Mouse (Mus musculus) hindlimb bud, embryonic 11.5 days (tissue): ENCODE data around the gene Grin2a.

Experiments
- DNase-seq: peaks from one replicate; pipeline ENCODE4 v3.0.0-alpha.2; 2012; ENCODE audit warnings: low read depth, low spot score; ENCODE audit errors: extremely low spot score

The Grin2a gene

DNA sequence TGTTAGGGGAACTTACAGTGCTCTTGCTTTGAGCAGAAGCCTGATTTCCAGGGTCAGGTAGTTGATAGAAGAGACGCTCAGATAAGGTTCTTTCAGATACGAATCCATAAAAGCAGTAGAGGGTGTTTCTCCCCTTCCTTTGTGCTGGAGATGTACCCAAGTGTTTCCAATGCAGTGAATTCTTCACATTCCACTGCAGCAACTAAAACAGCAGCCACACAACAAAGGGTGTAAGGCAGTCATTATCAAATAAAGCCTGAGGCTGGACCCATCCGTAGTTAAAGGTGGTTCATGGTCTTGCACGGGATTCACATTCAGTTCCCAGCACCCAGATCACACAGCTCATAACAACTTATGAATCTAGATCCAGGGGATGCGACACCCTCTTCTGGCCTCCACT is 241.3 kb downstream of the Grin2a start:
- DNase-seq: no peak

DNA sequence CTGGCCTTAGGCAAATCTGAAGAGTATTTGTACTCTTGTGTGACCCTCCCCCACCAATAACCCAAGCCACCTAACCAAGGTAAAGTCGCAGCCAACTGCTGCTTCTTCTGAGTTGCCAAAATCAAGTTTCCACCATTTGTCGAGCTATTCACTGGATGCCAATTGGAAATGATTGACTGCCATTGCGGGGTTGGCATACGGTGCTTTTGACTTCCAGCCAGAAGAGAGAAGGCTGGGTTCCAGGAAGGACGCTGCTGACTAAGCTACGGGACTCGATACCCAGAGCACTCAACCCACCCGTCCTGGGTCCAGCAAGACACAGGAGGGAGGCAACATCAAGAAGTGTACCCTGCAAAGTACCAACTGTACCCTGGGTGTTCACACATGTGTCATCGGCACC is 242.3 kb downstream of the Grin2a start:
- no peak for DNase-seq

DNA sequence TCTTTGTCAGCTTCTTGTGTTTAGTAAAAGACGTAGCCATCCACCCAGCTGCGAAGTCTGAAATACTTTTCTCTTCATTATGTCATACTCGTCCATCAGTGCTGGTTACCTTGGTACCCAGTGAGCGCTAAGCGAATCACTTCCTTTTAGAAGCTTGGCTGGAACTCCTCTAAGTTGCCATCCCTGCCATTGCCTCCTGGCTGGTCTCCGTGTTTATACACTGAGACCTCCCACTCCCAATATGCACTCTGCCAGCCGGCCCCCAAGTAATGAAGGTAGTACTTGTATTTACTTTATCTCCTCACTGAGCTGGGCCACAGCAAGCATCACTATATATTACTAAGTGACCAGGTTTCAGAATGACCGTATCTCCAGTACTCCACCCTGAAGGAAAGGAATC is 242.8 kb downstream of the Grin2a start:
- DNase-seq: no peak

DNA sequence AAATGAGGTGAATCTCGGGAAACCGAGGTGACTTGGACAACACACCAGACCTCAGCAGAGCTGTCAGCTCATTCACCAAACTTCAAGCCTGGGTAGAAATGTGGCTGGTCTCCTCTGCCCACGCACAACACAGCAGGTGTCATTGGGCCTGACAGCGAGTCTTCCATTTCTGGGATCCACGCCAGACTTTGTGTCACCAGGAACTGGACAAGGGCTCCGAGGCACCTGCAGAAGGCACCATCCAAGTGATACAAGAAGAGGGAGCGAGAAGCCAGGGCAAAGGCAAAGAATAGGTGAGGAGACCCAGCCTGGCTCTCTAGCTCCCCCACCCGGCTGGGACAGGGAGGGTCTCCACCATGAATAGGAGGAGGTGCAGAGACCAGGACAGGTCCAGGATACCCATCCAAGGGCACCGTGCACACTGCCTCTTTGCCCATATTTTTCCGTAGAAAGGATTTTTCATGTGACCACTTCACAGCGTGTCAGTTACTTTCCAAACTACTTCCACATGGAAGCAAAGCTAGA is 244.3 kb downstream of the Grin2a start:
- no peak for DNase-seq

DNA sequence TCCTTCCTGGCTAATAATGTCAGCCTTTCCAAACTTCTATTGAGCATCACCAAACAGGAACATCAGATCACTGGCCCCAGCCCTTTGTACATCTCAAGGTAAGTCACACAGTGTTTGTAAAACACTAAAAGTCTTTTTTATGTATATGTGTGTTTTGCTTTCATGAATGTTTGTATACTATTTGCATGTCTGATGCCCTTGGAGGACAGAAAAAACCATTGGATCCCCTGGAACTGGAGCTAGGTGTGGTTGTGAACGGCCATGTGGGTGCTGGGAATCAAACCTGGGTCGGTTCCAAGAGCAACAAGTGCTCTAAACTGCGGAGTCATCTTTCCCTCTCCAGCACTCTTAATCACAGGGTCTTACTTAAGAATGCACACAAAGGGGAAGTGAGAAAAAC is 245.7 kb downstream of the Grin2a start:
- no peak for DNase-seq

DNA sequence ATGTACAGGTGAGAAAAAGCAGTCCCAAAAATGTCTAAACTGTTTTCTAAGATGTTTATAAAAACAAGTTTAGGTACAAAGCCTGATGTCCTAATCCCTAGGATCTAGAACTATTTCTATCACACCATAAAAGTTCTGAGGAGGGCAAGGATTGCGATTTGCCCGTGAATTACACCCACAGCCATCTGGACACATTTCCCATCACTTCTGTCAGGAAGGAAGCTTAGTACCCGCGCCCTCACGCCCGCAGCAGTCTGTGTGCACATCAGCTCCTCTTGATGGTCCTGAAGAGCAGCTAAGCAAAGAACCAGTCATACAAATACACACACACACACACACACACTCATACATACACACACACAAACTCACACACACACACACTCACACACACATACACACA is 252.9 kb downstream of the Grin2a start:
- DNase-seq: no peak

DNA sequence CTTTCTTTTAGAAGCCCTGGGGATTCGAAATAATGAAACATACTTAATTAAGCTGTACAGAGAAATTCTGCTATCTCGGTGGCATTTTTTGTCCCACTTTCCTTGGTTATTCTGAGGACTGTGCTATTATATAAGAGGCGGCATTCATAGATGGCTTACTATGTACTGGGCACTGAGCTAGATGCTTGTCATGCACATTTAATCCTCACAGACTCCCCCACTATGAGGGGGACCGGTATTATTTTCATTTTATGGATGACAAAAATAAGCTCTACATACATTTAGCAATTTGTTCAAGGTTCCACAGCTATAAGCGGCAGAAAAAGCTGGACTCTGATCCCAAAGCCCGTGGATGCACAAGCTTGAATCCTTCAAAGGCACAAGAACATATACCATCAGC is 256.7 kb downstream of the Grin2a start:
- DNase-seq: no peak

DNA sequence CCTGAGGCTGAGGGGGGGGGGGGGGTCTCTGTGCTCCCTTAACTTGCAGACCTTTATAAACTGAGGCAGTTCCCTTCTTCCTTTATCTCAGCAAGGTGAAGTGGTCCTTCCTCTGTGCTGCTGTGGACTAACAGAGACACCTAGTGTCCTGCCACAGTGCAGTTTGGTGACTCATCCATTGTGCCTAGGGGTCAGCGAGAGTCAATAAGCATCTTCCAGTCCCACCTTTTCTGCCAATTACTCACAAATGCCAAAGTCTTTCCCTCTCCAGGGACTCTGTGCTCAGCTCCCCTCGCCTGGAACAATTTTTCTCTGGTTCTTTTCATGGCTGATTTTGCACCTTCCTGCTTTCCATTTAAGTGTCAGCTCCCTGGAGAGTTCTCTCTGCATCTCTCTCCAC is 258.2 kb downstream of the Grin2a start:
- DNase-seq: no peak

DNA sequence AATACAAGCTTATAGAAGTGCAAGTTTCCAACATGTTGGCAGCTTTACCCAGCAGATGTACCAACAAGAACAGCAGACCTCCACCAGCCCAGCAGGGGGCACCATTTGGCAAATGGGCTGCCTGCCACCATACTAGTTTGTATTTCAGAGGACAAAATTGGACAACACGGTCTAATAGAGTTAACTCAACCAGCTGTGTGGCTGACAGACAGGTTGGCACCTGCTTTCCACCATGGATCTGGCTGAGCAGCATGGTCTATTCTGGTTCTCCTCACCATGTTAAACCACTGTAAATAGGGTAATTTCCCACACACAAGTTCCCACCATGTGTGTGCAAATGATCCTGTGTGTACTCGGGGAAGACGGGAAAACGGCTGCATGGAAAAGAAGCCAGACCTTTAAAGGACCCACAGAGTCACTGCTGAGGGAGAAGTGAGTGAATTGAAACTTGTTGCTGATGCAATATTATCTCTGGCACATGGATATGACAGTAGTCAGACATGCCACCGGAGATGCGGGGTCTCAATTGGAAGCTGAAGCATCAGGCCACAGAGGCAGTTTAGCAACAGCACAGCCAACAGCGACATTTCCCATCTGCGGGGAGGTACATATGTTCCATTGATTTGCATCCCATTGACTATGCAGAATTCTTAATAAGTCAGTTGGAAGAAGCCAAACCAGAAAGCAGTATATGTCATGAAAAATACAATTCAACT is 259.8 kb downstream of the Grin2a start:
- DNase-seq: no peak

DNA sequence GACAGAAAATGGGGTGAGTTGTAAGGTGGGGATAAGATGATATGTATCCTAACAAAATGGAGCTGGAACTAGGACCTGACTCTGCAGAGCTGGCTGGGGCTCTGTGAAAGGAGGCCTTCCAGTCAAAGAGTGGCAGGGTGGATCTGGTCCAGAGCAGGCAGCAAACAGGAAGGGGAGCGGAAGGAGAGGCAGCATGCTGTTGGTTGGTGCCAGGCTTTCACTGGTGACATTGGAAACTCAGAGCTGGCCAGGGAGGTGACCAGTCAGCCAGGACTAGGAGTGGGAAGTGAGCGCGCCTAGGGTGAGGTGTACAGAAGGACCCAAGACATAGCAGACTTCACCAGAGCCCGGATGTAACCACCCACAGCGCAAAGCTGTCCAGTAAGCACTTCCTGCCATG is 267.8 kb downstream of the Grin2a start:
- no peak for DNase-seq

DNA sequence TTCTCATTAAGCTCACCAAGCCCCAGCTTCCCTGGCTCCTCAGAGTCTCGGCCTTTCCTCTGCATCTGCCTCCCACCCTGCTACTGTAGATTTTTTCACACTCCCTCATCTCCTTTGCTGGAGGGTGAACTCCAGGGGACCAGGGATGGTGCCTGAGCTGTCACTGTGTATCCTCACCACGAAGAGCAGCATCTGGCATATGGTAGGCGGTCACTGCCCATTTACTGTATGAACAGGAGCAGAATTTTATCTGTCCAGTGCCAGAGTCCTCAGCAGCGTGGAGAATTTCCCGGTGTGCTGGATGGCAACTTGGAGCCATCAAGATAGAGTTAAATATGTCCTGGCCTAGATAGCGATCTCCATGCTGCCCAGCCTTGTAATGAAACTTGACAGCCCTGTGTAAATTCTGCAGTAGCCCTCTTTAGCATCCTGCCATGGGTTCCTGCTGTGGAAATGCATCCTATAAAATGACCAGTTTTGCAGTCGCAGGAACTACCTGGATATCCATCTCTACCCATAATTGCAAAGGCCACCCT is 269.7 kb downstream of the Grin2a start:
- DNase-seq: no peak

DNA sequence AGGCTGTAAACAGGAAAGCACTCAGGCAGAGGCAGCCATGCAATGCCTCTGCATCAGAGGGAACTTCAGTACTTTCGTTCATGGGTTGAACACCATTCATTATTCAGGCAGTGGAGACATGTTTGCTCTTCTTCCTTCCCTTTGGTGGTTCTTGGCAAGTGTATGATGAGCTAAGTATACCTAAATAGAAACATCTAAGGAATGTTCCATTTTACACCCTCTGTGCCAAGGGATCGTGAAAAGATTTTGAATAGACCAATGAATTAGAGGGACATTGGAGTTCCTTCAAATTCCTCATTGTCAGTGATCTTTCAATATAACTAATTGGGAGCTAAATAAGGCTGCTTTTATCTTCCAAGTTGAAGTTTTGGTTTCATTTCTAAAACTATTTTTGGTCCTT is 284.0 kb downstream of the Grin2a start:
- no peak for DNase-seq

DNA sequence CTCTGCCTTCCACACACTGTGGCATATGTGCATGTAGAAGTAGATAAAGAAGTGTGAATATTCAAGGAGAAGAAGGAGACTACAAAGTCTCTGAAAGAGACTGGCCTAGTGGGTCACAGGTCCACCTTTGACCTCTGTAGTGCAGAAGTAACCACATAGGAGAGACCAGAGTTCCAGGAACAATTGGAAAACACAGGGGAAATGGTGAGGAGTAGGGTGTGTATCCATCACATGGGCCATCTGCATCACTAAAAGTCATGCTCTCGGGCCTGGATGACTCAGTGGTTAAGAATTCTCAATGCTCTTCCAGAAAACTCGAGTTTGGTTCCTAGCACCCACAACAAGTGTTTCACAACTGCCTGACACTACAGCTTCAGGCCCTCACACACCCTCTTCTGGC is 285.4 kb downstream of the Grin2a start:
- DNase-seq: no peak

DNA sequence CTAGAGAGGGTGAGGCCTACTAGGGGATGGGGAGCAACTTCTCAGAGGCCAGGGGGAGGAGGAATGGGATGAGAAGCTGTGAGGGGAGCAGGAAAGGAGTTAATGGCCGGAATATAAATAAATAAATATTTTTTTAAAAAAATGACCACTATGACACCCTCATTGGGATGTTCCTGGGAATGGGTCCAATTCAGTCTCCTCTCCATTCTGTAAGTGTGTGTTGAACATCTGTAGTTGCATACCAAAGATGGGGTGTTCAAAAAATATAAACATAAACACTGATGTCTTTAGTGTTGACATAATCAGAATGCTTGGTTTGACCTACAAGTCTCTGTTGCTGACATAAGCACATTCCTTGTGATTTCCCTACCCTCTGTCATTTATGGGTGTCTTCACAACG is 298.2 kb downstream of the Grin2a start:
- DNase-seq: no peak

DNA sequence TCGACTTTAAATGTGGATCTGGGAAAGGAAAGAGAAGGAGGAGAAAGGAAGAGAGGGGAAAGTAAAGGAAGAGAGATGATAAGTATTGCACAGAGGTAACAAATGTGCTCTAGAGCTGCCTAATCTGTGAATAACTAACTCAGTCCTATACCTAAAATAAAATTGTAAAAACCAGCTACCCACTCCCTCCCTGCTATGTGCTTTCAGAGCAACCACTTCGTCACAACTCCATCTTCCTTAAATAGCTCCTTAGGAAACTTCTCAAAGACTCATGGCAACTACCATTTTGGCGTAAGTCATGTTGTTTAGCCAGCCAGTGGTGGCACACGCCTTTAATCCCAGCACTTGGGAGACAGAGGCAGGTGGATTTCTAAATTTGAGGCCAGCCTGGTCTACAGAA is 301.3 kb downstream of the Grin2a start:
- DNase-seq: no peak

DNA sequence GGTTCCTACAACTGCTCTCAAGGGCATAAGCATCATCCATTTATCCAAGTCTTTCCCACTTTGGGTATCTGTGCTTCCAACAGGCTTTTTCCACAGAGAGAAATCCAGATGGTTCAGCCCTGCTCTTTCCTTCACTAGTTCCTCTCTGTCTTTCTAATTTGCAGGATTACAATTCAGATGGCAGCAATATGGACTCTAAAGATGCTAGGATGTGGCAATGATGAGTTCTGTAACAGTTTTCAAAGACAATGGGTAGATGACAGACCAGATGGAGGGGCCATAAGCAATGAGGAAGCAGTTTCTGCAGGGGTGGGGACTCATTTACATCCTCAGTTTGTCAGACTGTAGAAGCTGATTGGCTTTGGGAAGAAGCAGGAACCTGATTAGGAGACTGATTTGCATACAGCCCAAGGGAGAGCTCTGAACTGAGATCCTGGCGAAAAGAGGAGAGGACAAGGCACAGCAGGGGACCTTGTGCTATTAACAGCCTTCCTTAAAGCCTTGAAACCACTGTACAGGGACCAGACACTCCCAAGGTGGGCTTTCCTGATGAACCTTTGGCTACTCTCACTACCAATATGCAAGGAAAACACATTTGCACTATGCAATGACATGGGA is 306.7 kb downstream of the Grin2a start:
- DNase-seq: no peak

DNA sequence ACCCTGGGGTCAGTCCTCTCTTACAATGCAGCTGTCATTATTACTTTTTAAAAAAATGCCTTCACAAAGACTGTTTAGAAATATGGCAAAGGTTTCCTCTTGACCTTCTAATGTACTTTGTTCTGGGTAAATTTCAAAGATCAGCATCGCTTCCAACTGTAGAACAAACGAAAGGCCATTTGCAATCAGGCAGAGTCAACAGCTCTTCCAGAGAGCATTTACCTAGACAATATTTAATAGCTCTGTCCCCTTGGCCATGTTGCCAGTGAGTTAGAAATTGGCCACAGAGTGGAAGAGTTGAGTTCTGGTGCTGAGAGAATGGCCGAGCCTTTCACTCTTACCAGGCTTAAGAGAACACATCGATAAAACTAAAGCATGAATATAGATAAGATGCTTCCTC is 314.8 kb downstream of the Grin2a start:
- DNase-seq: no peak

DNA sequence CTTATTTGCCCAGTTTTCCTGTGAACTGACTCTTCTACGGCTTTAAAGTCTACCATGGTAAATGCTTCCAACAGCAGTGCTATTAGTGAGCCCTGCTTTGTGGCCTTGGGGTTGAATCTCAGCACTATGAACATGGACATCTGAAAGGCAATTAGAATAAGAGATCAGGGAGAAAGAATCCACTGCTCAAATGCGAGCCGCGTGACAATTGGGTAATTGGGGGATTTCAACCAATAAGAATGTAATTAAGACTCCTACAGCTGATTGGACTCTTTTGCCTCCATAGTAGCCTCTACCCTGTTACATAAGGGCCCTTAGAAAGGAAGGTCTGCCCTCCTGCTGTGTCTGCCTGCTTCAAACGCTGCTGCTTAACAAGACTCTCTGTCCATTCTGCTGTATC is 315.4 kb downstream of the Grin2a start:
- no peak for DNase-seq

DNA sequence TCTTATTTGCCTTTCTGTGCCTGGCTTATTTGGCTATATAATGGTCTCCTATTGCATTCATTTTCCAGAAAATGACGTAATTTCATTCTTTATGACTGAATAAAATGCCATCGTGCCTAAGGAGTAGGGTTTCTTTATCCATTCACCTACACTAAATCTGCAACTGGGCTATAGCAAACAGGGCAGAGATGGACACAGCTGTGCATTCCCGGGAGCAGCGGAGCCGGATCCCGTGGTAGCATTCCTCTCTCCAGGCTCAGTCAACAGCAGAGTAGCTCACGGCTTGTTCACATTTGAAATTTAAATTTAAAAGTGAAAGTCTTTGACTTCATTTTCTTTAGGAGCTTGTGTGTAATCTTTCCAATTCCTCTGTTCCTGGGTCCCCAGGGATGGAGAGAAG is 316.6 kb downstream of the Grin2a start:
- no peak for DNase-seq

DNA sequence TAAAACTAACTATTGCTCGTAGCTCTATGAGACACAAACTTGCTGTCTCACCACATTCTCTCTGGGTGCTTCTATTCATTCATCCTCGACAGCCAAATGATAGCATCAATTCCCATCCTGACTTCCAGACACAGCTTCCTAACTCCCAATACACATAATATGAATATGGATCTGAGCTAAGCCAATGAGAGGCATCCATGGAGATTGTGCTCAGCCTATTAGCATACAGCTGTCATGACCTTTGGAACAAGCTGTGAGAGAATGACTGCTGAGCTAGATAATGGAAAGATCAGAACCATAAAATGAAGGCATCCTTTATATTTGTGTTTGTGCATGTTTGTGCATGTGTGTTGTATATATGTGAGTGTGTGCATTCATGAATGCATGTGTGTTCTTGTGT is 323.0 kb downstream of the Grin2a start:
- no peak for DNase-seq

DNA sequence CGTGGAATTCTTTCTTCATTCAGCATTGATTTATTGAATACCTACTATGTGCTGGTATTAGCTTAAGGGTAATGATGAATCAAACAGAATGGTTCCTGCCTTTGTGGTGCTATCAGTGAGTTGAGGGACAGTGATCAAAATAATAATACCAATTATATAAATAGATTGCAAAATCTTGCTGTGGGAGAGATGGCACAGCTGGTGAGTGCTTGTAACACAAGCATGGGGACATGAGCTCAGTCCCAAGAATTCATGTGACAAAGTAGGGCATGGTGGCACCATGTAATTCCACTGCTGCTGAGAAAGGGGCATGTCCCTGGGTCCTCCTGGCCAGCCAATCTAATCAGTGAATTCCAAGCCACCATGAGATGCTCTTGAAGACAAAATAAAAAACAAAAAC is 324.1 kb downstream of the Grin2a start:
- DNase-seq: no peak

DNA sequence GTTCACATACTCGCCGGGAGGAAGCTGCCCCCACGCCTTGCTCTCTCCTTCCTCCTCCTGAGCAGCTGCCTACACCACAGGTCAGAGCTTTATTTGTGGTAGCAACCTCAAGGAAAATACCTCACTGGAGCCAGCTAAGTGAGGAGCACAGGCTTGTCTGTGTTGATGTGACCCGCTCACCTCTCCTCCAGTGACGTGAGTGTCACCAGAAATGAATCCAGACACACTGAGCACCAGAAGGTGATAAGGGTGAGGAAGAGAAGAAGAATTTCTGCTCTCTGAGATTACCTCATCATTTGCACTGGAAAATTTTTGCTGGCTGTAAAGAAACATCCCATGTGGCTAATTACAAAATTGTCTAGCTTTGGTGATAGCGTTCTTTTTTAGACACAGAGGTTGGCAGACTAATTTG is 324.6 kb downstream of the Grin2a start:
- DNase-seq: no peak

DNA sequence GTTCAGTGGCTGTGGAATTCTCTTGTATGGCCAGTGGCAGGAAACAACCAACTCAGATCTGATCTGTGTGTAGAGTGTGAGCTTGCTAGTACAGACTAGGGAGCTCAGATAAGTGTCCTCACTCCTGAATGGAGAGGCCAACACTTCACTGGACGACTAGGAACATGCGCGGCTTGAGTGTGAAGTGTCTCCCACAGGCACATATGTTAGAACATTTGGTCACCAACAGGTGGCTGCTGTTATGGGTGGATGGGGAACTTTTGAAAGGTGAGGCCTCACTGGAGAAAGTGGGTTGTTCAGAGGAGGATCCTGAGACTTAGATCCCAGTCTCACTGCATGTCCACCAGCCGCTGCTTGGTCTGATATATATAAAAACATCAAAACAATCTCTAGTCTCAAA is 329.5 kb downstream of the Grin2a start:
- DNase-seq: no peak
